Mouse (Mus musculus) embryonic facial prominence, embryonic 13.5 days (tissue): ENCODE measurements around the gene Ccdc34. TPM values are rescaled to one million over a fixed set of nuclear protein-coding genes. Genes with fewer than 3 reads are reported as not detected.

Experiments
- ATAC-seq: fragments of 200-750 bp; cut with Nextera tagmentation; 2 replicates; pipeline ENCODE4 v1.8.0; 2017; ENCODE audit warnings: low read depth; ENCODE audit not compliant: insufficient number of reproducible peaks, insufficient read depth, low FRiP score, low TSS enrichment
- H3K27ac ChIP-seq: fragments of 300-500 bp; sonication (generic); 2 replicates; pipeline ENCODE4 v1.5.1; 2015; ENCODE audit warnings: moderate library complexity, mild to moderate bottlenecking, inconsistent platforms
- H3K27me3 ChIP-seq: fragments of 300-500 bp; sonication (generic); 2 replicates; pipeline ENCODE4 v1.6.1; 2015; ENCODE audit warnings: mild to moderate bottlenecking, inconsistent platforms
- H3K36me3 ChIP-seq: fragments of 300-500 bp; sonication (generic); 2 replicates; pipeline ENCODE4 v1.6.1; 2015; ENCODE audit warnings: mild to moderate bottlenecking, inconsistent platforms
- H3K4me1 ChIP-seq: fragments of 300-500 bp; sonication (generic); 2 replicates; pipeline ENCODE4 v1.6.1; 2015; ENCODE audit warnings: inconsistent platforms
- H3K4me2 ChIP-seq: fragments of 300-500 bp; sonication (generic); 2 replicates; pipeline ENCODE4 v1.6.1; 2015; ENCODE audit warnings: moderate library complexity, mild to moderate bottlenecking, inconsistent platforms
- H3K4me3 ChIP-seq: fragments of 300-500 bp; sonication (generic); 2 replicates; pipeline ENCODE4 v1.5.1; 2015; ENCODE audit warnings: mild to moderate bottlenecking, inconsistent platforms
- H3K9ac ChIP-seq: fragments of 300-500 bp; sonication (generic); 2 replicates; pipeline ENCODE4 v1.6.1; 2015; ENCODE audit warnings: mild to moderate bottlenecking, inconsistent platforms
- H3K9me3 ChIP-seq: fragments of 300-500 bp; sonication (generic); 2 replicates; pipeline ENCODE4 v1.6.1; 2016; ENCODE audit warnings: inconsistent platforms
- WGBS: fragments of 180-500 bp; shearing (Covaris S2); methylation state at CpG from one replicate; pipeline ENCODE4 v1.1.7; 2015; ENCODE audit warnings: mixed read lengths; 5-methylcytosine and 5-hydroxymethylcytosine counted together
- polyA plus RNA-seq: library from polyadenylated mRNA; unstranded; fragments of >200 nt; fragmentation: Nextera tagmentation; extraction: Ambion mirVana; gene quantifications from 2 replicates; pipeline ENCODE4 v1.2.1, GENCODE M21; 2015

The Ccdc34 gene
- polyA plus RNA-seq, 1 experiment from 2014 or later: 54.1 TPM

- ATAC-seq: no peak
- H3K4me1 ChIP-seq: 0 out of 2 replicates have a peak, but pooled peaks cover 2% of the 10 kb centered on the region
- no peaks in the 10 kb centered on the region for H3K36me3 ChIP-seq
- no peaks in the 10 kb centered on the region for H3K27me3 ChIP-seq
- no peak overlapping the region for H3K4me3 ChIP-seq
- H3K27ac ChIP-seq: no peak overlapping the region
- WGBS: 79% methylated on average over 4 of the region's 4 CpGs
- H3K9me3 ChIP-seq: no peaks in the 10 kb centered on the region
- H3K9ac ChIP-seq: no peak overlapping the region
- no peak overlapping the region for H3K4me2 ChIP-seq
These were observed 150.1 kb downstream of the Ccdc34 start for GRCm38 (mm10) chr2:110167694-110168093.

DNA sequence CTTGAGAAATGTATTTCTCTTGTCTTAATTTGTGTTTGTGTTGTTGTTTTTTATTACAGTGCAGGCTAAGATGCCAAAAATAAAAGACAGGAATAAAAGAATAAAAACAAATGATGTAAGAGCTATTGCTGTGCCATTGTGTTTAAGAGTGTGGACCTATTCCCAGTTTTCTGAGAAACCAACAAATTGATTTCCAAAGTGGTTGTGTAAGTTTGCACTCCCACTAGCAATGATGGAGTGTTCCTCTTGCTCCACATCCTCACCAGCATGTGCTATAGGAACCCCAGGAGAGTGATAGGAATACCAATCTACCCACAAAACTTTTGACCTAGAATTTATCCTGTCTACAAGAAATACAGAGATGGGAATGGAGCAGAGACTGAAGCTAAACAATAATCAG, 150.7 kb downstream of the Ccdc34 start:
- Histone ChIP-seq H3K4me1 (0 out of 2 replicates have a peak, but pooled peaks cover 5% of the 10 kb centered on the region), H3K27ac (no peak overlapping the region), H3K4me2 (no peak overlapping the region), H3K9ac (no peak overlapping the region), H3K27me3 (no peaks in the 10 kb centered on the region), H3K36me3 (no peaks in the 10 kb centered on the region), H3K4me3 (no peak overlapping the region), H3K9me3 (no peaks in the 10 kb centered on the region)
- no peak for ATAC-seq

- Histone ChIP-seq H3K9ac (no peak overlapping the region), H3K36me3 (no peaks in the 10 kb centered on the region), H3K27me3 (no peaks in the 10 kb centered on the region), H3K4me1 (peaks cover 30% of the 10 kb centered on the region), H3K4me3 (no peak overlapping the region), H3K4me2 (no peak overlapping the region), H3K9me3 (no peaks in the 10 kb centered on the region), H3K27ac (no peak overlapping the region)
- ATAC-seq: no peak
- WGBS: 73% methylated on average over 7 of the region's 7 CpGs
These were observed 154.8 kb downstream of the Ccdc34 start for GRCm38 (mm10) chr2:110172456-110172855.

DNA sequence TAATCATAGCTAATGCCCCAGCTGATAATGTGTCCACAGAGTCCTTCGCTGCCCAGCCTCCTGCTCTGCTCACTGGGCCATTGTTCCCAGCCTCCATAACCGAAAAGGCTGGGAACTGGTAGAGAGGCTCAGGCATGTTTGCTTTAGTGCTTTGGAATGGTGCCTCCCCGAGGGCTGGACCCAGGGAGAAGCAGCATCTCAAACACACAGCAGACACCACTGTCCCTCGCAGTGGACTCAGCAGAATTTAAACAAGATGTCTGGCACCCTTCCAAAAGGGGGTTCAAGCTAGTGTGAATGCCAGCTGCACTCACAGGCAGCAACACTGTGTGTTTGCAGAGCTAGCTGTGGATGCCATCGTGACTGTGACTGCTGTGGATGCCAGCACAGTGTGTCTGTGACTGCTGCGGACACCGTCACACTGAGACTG, 156.2 kb downstream of the Ccdc34 start:
- ATAC-seq: peak; percentile 58
- WGBS: 29% methylated on average over 7 of the region's 7 CpGs

DNA sequence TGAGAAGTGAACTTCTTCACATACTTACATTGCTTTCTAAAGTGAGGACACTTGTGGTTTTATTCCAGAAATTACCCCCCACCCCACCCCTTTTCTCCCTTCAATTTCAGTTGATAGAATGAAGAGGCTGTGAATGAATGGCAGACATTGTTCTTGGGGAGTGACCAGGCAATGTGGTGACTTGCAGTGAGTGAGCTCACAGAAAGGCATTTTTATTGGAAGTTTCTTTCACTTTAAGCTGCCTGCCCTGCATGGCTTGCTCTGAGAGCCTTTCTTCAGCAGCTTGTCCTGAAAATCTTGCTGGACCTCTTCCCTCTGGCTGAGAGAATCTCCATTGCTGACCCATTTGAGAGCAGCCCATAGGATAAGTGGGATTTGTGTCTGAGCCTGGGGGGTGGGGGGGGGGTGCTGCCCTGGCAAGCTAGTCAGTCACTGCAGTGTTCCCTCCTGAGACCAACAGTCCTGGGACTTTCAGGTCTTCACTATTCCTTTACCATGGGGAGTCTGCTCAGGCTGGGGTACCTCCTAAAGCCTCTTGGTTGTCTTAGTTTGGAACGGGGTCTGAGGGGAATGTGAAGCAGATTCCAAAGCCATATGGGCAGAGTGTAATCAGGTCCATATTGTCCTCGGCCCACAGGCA, 159.3 kb downstream of the Ccdc34 start:
- H3K9me3 ChIP-seq: no peaks in the 10 kb centered on the region
- ATAC-seq: no peak
- peak overlapping the region; percentile 69 for H3K27ac ChIP-seq
- H3K9ac ChIP-seq: no peak overlapping the region
- no peaks in the 10 kb centered on the region for H3K36me3 ChIP-seq
- H3K27me3 ChIP-seq: no peaks in the 10 kb centered on the region
- no peak overlapping the region for H3K4me2 ChIP-seq
- H3K4me1 ChIP-seq: peaks cover 52% of the 10 kb centered on the region
- H3K4me3 ChIP-seq: no peak overlapping the region
- 17% methylated on average over 2 of the region's 2 CpGs for WGBS

More for the DNA sequence above, 156.2 kb downstream of the Ccdc34 start:
- Histone ChIP-seq H3K27me3 (no peaks in the 10 kb centered on the region), H3K27ac (peak overlapping the region; percentile 81), H3K4me3 (no peak overlapping the region), H3K9ac (peak overlapping the region; percentile 44; the same call in 1 of the 2 replicates), H3K4me2 (no peak overlapping the region), H3K9me3 (no peaks in the 10 kb centered on the region), H3K36me3 (no peaks in the 10 kb centered on the region), H3K4me1 (peaks cover 37% of the 10 kb centered on the region)

DNA sequence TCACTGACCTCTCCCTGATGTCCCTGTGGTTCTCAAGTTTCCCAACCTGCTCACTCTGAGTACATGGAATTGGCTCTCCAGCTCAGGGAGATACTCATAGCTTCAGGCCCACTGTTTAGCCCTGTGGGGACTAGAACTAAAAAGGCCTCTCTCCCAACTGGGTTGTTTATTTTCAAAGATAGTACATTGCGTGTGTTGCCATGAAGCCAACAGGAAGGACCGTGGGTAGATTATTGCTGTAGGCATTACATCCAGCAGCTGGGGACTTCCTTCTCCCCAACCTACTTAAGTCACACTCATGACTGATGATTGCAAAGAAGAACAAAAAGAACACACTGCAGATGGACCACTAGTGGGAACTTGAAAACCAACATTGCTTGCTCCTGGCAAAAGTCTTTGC, 159.8 kb downstream of the Ccdc34 start:
- Histone ChIP-seq H3K9me3 (no peaks in the 10 kb centered on the region), H3K27me3 (no peaks in the 10 kb centered on the region), H3K4me2 (no peak overlapping the region), H3K9ac (no peak overlapping the region), H3K4me3 (no peak overlapping the region), H3K27ac (peak overlapping the region; percentile 69), H3K4me1 (peaks cover 56% of the 10 kb centered on the region), H3K36me3 (no peaks in the 10 kb centered on the region)
- ATAC-seq: no peak
- 64% methylated on average over 2 of the region's 2 CpGs for WGBS

DNA sequence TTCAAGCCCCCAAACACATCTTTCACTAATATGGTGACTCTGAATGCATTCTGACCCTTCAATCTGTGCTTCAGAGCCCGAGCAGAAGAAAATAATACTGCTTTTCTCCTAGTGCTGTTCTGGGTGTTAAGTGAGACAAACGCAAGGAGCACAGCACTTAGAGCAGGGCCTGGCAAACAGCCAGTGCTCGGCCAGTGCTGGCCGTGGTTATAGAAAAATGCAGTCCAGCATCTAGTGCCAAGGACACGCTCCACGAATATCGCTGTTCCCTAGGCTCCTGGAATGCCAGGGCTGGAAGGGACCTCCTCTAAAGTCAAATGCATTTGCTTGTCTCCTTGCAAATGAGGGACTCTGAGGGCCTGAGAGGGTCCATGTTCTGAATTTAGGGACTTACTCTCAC, 160.3 kb downstream of the Ccdc34 start:
- Histone ChIP-seq H3K4me2 (no peak overlapping the region), H3K9me3 (no peaks in the 10 kb centered on the region), H3K4me1 (peaks cover 60% of the 10 kb centered on the region), H3K4me3 (no peak overlapping the region), H3K9ac (no peak overlapping the region), H3K36me3 (no peaks in the 10 kb centered on the region), H3K27me3 (no peaks in the 10 kb centered on the region), H3K27ac (peak overlapping the region; percentile 69)
- 44% methylated on average over 7 of the region's 7 CpGs for WGBS
- no peak for ATAC-seq

DNA sequence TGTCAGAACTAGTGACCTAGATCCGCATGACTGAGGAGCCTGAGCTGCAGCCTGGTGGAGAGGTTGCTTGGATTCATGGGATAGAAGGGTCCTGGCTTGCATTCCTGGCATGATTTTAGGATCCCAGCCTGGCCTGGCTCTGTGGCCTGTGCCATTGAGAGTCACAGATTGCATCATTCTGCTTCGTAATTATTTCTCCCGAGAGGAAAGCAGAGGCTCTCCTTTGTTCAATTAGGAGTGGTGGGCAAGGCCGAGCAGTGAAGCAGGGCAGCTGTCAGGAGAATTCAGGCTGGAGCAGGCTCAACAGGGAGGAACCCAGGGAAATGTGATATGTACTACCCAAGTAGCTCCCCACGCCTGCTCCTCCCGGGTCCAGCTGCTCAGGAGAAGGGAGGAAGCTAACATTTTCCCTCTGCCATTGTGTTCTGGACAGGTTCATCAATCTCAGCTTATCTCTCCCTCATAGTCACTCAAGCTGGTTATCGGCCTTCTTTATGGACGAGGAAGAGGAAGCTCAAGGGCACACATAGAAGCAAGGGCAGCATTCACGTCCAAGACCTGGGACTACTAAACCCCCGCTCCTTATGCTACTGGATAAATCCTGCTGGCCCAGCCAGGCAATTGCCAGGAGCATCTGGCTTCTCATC, 162.2 kb downstream of the Ccdc34 start:
- no peaks in the 10 kb centered on the region for H3K9me3 ChIP-seq
- ATAC-seq: no peak; the same call in 1 of the 2 replicates
- WGBS: 43% methylated on average over 10 of the region's 10 CpGs
- H3K27me3 ChIP-seq: no peaks in the 10 kb centered on the region
- no peaks in the 10 kb centered on the region for H3K36me3 ChIP-seq
- H3K4me2 ChIP-seq: no peak overlapping the region
- no peak overlapping the region for H3K9ac ChIP-seq
- H3K4me1 ChIP-seq: peaks cover 50% of the 10 kb centered on the region
- no peak overlapping the region for H3K4me3 ChIP-seq
- peak overlapping the region; percentile 62 for H3K27ac ChIP-seq

- WGBS: 81% methylated on average over 7 of the region's 7 CpGs
- Histone ChIP-seq H3K27ac (peak overlapping the region; percentile 62; the same call in 1 of the 2 replicates), H3K4me3 (no peak overlapping the region), H3K9me3 (no peaks in the 10 kb centered on the region), H3K27me3 (no peaks in the 10 kb centered on the region), H3K4me1 (peaks cover 50% of the 10 kb centered on the region), H3K36me3 (no peaks in the 10 kb centered on the region), H3K9ac (no peak overlapping the region), H3K4me2 (no peak overlapping the region)
- ATAC-seq: no peak
These were observed 162.7 kb downstream of the Ccdc34 start for GRCm38 (mm10) chr2:110180316-110180670.

- Histone ChIP-seq H3K36me3 (no peaks in the 10 kb centered on the region), H3K27ac (no peak overlapping the region), H3K9me3 (no peaks in the 10 kb centered on the region), H3K9ac (no peak overlapping the region), H3K27me3 (no peaks in the 10 kb centered on the region), H3K4me1 (peaks cover 44% of the 10 kb centered on the region), H3K4me3 (no peak overlapping the region), H3K4me2 (no peak overlapping the region)
- ATAC-seq: no peak
- WGBS: 75% methylated on average over 6 of the region's 6 CpGs
These were observed 164.0 kb downstream of the Ccdc34 start for GRCm38 (mm10) chr2:110181666-110182065.

- no peak overlapping the region for H3K4me2 ChIP-seq
- H3K27me3 ChIP-seq: no peaks in the 10 kb centered on the region
- no peaks in the 10 kb centered on the region for H3K9me3 ChIP-seq
- no peak for ATAC-seq
- H3K27ac ChIP-seq: peak overlapping the region; percentile 3; the same call in 1 of the 2 replicates
- no peak overlapping the region for H3K4me3 ChIP-seq
- WGBS: 45% methylated on average over 6 of the region's 6 CpGs
- peaks cover 39% of the 10 kb centered on the region for H3K4me1 ChIP-seq
- H3K9ac ChIP-seq: no peak overlapping the region
- no peaks in the 10 kb centered on the region for H3K36me3 ChIP-seq
These were observed 164.6 kb downstream of the Ccdc34 start for GRCm38 (mm10) chr2:110182248-110182647.

- no peaks in the 10 kb centered on the region for H3K36me3 ChIP-seq
- no peak overlapping the region for H3K4me3 ChIP-seq
- H3K4me1 ChIP-seq: peaks cover 35% of the 10 kb centered on the region
- WGBS: 76% methylated on average over 4 of the region's 4 CpGs
- no peaks in the 10 kb centered on the region for H3K9me3 ChIP-seq
- H3K4me2 ChIP-seq: no peak overlapping the region
- H3K27me3 ChIP-seq: no peaks in the 10 kb centered on the region
- peak overlapping the region; percentile 3; the same call in 1 of the 2 replicates for H3K27ac ChIP-seq
- ATAC-seq: no peak
- H3K9ac ChIP-seq: no peak overlapping the region
These were observed 165.3 kb downstream of the Ccdc34 start for GRCm38 (mm10) chr2:110182795-110183486.
